Comparison of ENCODE assay signal across 14 mouse cellular contexts in the genomic region with DNA sequence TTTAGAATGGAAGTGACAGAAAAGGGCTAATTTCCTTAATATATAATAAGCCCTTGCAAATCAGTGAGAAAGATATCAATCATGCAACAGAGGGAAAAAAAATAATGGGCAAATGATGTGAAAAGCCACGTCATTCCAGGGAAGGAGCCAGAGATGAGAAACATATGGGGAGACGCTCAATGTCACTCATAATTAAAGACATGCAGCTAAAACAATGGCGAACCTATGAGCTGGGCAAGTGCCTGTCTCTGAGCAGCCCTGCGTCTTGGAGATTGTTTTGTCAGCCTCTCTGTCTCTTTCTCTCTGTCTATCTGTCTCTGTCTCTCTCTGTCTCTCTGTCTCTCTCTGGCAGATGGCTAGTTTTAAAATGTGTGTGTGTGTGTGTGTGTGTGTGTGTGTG.
"Had no signal": no experiment of that assay in that cellular context is flagged by ENCODE, and none has a peak within 500 bp of the region (broad histone marks: within the 10 kb centered on the region; RNA-seq: fewer than 3 reads in every experiment).

No protein-coding gene starts in this region.

- H3K4me2 ChIP-seq: liver, embryonic 11.5 days; liver, embryonic 15.5 days; lung, embryonic 15.5 days; midbrain, embryonic 11.5 days; midbrain, embryonic 15.5 days; neural tube, embryonic 12.5 days had no signal

- DNase-seq: kidney, postnatal 25 days; lung, postnatal 14 days; thymus, adult 18-20 months; thymus, postnatal 25 days had no signal

- H3K9me3 ChIP-seq: limb, embryonic 10.5 days; liver, embryonic 15.5 days; lung, embryonic 15.5 days; megakaryocyte, embryonic 14.5 days; midbrain, embryonic 15.5 days; neural tube, embryonic 12.5 days had no signal

- H3K4me3 ChIP-seq: left cerebral cortex, adult 2 months; limb, embryonic 10.5 days; liver, embryonic 15.5 days; lung, embryonic 15.5 days; megakaryocyte, embryonic 14.5 days; midbrain, embryonic 15.5 days; neural tube, embryonic 12.5 days had no signal

- H3K36me3 ChIP-seq: limb, embryonic 10.5 days; liver, embryonic 15.5 days; lung, embryonic 15.5 days; midbrain, embryonic 15.5 days; neural tube, embryonic 12.5 days had no signal

- ATAC-seq: midbrain, embryonic 15.5 days had no signal

- H3K27me3 ChIP-seq: liver, embryonic 15.5 days; lung, embryonic 15.5 days; megakaryocyte, embryonic 14.5 days; midbrain, embryonic 15.5 days; neural tube, embryonic 12.5 days had no signal

- H3K4me1 ChIP-seq: liver, embryonic 15.5 days; lung, embryonic 15.5 days; megakaryocyte, embryonic 14.5 days; midbrain, embryonic 15.5 days; neural tube, embryonic 12.5 days had no signal

- H3K27ac ChIP-seq: left cerebral cortex, adult 2 months; limb, embryonic 10.5 days; liver, embryonic 15.5 days; lung, embryonic 15.5 days; macrophage; midbrain, embryonic 15.5 days; neural tube, embryonic 12.5 days had no signal

- H3K9ac ChIP-seq: liver, embryonic 15.5 days; lung, embryonic 15.5 days; midbrain, embryonic 15.5 days; neural tube, embryonic 12.5 days had no signal
